Comparison of ENCODE assay signal across 24 mouse cellular contexts in genomic region chr7:121797781-121798180, GRCm38 (mm10).
A peak's percentile ranks its signal among the peaks of the same experiment; 100 is the strongest.
DNase-seq lines count a peak whose midpoint lies in the region; ATAC-seq and TF ChIP-seq lines count a peak whose summit lies in the region.
"Had no signal": no experiment of that assay in that cellular context is flagged by ENCODE, and none has a peak within 500 bp of the region (broad histone marks: within the 10 kb centered on the region; RNA-seq: fewer than 3 reads in every experiment).

No protein-coding gene starts in this region.

- no peaks in the 10 kb centered on the region for H3K4me1 ChIP-seq in kidney, embryonic 16.5 days (ENCODE audit: insufficient read depth, low read length)
- H3K4me1 ChIP-seq in stomach, postnatal 0 days (replicated peaks; ENCODE audit: control insufficient read depth, insufficient read depth) = no peaks in the 10 kb centered on the region; the same call in 1 of the 2 replicates
- H3K4me1 ChIP-seq: embryonic facial prominence, embryonic 12.5 days; embryonic facial prominence, embryonic 15.5 days; forebrain, embryonic 12.5 days; forebrain, embryonic 15.5 days; hindbrain, embryonic 10.5 days; hindbrain, embryonic 13.5 days had no signal

- TF ChIP-seq CTCF in stomach, postnatal 0 days (IDR thresholded peaks at IDR 0.05; ENCODE audit: low read depth) = no peak

- no peak overlapping the region for H3K4me2 ChIP-seq in kidney, embryonic 16.5 days (replicated peaks; ENCODE audit: low read depth, low read length)
- H3K4me2 ChIP-seq in stomach, postnatal 0 days (replicated peaks; ENCODE audit: low read depth) = no peak overlapping the region
- H3K4me2 ChIP-seq: embryonic facial prominence, embryonic 12.5 days; embryonic facial prominence, embryonic 15.5 days; forebrain, embryonic 12.5 days; forebrain, embryonic 15.5 days; heart, embryonic 11.5 days; hindbrain, embryonic 13.5 days had no signal

- no peaks in the 10 kb centered on the region for H3K36me3 ChIP-seq in kidney, embryonic 16.5 days (ENCODE audit: insufficient read depth, low read length)
- no peaks in the 10 kb centered on the region for H3K36me3 ChIP-seq in stomach, postnatal 0 days (ENCODE audit: control insufficient read depth, insufficient read depth, low read length)
- H3K36me3 ChIP-seq: embryonic facial prominence, embryonic 12.5 days; embryonic facial prominence, embryonic 15.5 days; forebrain, embryonic 12.5 days; forebrain, embryonic 15.5 days; hindbrain, embryonic 10.5 days; hindbrain, embryonic 13.5 days had no signal

- H3K27ac ChIP-seq in kidney, embryonic 16.5 days (ENCODE audit: low read length) = peak overlapping the region; percentile 78
- no peak overlapping the region for H3K27ac ChIP-seq in stomach, postnatal 0 days (replicated peaks)
- H3K27ac ChIP-seq: embryonic facial prominence, embryonic 12.5 days; embryonic facial prominence, embryonic 15.5 days; forebrain, embryonic 12.5 days; forebrain, embryonic 15.5 days; hindbrain, embryonic 10.5 days; hindbrain, embryonic 13.5 days had no signal

- no peak overlapping the region for H3K9ac ChIP-seq in kidney, embryonic 16.5 days (replicated peaks; ENCODE audit: low read length)
- H3K9ac ChIP-seq in stomach, postnatal 0 days (ENCODE audit: low read length) = no peak overlapping the region
- H3K9ac ChIP-seq: embryonic facial prominence, embryonic 12.5 days; embryonic facial prominence, embryonic 15.5 days; forebrain, embryonic 12.5 days; forebrain, embryonic 15.5 days; hindbrain, embryonic 13.5 days had no signal

- no peak for TF ChIP-seq EP300 in stomach, postnatal 0 days (optimal IDR thresholded peaks at IDR 0.05)

- no peak for ATAC-seq in kidney, embryonic 16.5 days (ENCODE audit: low FRiP score, low TSS enrichment)
- ATAC-seq in stomach, postnatal 0 days (ENCODE audit: low FRiP score, low TSS enrichment) = peak; percentile 89
- ATAC-seq: activated CD4-positive, CD25-positive, alpha-beta regulatory T cell, adult 4 months; forebrain, embryonic 15.5 days; hindbrain, embryonic 16.5 days had no signal

- DNase-seq in heart, adult 11 months = peak; percentile 52
- DNase-seq in heart, postnatal 4 days = no peak
- DNase-seq in kidney, postnatal 10 days = no peak
- DNase-seq in adipocyte (ENCODE audit: low spot score) = peak; percentile 9
- DNase-seq in stomach, postnatal 0 days (ENCODE audit: low spot score) = no peak
- DNase-seq in frontal cortex, postnatal 14 days (ENCODE audit: low spot score in 2 of 2) = no peak
- DNase-seq: adrenal gland, postnatal 10 days; adrenal gland, postnatal 36 days; cerebellum, adult 11 months; cerebellum, adult 2 months; cerebellum, adult 9-11 months; cerebellum, postnatal 25 days; gastrocnemius, postnatal 10 days; gastrocnemius, postnatal 36 days had no signal

- no peaks in the 10 kb centered on the region; the same call in 1 of the 2 replicates for H3K9me3 ChIP-seq in kidney, embryonic 16.5 days (ENCODE audit: low read length)
- no peaks in the 10 kb centered on the region for H3K9me3 ChIP-seq in stomach, postnatal 0 days (ENCODE audit: control insufficient read depth, low read length)
- H3K9me3 ChIP-seq: embryonic facial prominence, embryonic 12.5 days; embryonic facial prominence, embryonic 15.5 days; forebrain, embryonic 15.5 days; hindbrain, embryonic 13.5 days had no signal

- no peaks in the 10 kb centered on the region for H3K27me3 ChIP-seq in kidney, embryonic 16.5 days (ENCODE audit: insufficient read depth, low read length)
- no peaks in the 10 kb centered on the region for H3K27me3 ChIP-seq in stomach, postnatal 0 days (ENCODE audit: control insufficient read depth, insufficient read depth, low read length)
- H3K27me3 ChIP-seq: embryonic facial prominence, embryonic 12.5 days; embryonic facial prominence, embryonic 15.5 days; forebrain, embryonic 12.5 days; forebrain, embryonic 15.5 days; hindbrain, embryonic 13.5 days had no signal

- no peak overlapping the region for H3K4me3 ChIP-seq in kidney, embryonic 16.5 days (ENCODE audit: low read length)
- H3K4me3 ChIP-seq in stomach, postnatal 0 days (ENCODE audit: low read depth, low read length) = no peak overlapping the region
- H3K4me3 ChIP-seq: embryonic facial prominence, embryonic 12.5 days; embryonic facial prominence, embryonic 15.5 days; forebrain, embryonic 12.5 days; forebrain, embryonic 15.5 days; hindbrain, embryonic 10.5 days; hindbrain, embryonic 13.5 days had no signal

- whole genome bisulfite sequencing in kidney, embryonic 16.5 days = 63% methylated on average over 9 of the region's 9 CpGs
- WGBS in stomach, postnatal 0 days = 26% methylated on average over 9 of the region's 9 CpGs

Comparison
In these comparisons a context has a peak if more than half of its experiments do, and no peak if none do; other contexts are left out.
1. DNase-seq: peak in heart, adult 11 months (single experiment) and adipocyte (single experiment); none in heart, postnatal 4 days (single experiment), kidney, postnatal 10 days (single experiment), stomach, postnatal 0 days (single experiment) and frontal cortex, postnatal 14 days (0 of 2).